Mouse (Mus musculus) thymus, postnatal 14 days (tissue): ENCODE results near the gene Hdac11.

Experiments used
- DNase-seq: peaks from one replicate; pipeline ENCODE4 v3.0.0; 2021

Hdac11 gene

GRCm38 (mm10) chr6:91171396-91171895 lies 15.0 kb downstream of the Hdac11 start:
- DNase-seq, result no peak

- DNase-seq, result no peak
Measured at GRCm38 (mm10) chr6:91172381-91172780, 15.9 kb downstream of the Hdac11 start.

DNA sequence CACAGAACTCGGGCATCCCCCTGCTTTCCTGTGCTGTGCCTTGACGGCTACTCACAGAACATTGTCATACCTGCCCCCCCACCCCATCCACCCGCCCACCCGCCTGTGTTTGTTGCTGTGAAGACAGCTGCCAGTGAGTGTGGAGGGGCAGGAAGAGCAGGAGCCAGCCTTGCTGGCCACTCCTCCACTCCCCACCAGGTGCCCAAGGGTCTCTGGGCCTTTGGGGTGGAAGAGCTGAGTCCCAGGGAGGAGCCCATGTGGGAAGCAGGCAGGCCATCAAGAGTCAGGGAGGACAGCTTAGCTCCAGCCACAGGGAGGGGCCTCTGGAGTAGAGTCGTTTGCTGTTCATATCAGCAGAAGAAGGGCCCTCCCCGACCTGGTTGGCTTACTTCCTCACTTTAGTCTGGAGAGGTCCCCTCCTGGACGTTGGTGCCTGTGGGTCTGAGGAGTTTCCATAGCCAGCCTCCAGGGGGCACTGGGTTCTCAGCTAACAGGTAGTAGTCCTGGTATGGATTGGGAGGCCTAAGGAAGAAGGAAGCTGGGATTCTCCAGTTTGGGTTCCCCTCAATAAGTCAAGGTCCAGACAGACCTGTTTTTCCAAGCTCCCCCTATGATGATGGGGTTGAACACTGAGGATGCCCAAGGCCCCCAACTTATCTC lies 16.9 kb downstream of the Hdac11 start:
- DNase-seq, result peak; percentile 33

- DNase-seq, result no peak
Measured at GRCm38 (mm10) chr6:91174211-91174610, 17.7 kb downstream of the Hdac11 start.

- DNase-seq, result no peak
Measured at GRCm38 (mm10) chr6:91180767-91181171, 24.3 kb downstream of the Hdac11 start.

DNA sequence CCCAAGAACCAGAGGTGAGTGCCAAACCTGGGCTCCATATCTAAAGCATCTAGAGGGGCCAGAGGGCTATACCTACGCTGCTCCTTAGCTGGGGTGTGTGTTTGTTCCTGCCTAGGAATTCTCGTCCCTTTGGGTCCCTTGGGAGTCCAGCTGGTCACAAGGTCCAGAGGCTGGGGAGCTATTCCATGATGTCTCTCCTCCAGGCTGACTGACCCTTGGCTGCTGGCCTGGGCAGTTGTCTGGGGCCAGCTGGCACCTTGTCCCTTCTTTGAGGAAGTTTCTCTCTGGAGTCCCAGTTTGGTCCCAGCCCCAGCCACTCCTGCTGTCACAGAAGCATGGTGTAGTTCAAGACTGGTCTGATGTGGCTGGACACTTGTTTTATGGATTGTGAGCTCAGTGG lies 24.9 kb downstream of the Hdac11 start:
- no peak for DNase-seq

DNA sequence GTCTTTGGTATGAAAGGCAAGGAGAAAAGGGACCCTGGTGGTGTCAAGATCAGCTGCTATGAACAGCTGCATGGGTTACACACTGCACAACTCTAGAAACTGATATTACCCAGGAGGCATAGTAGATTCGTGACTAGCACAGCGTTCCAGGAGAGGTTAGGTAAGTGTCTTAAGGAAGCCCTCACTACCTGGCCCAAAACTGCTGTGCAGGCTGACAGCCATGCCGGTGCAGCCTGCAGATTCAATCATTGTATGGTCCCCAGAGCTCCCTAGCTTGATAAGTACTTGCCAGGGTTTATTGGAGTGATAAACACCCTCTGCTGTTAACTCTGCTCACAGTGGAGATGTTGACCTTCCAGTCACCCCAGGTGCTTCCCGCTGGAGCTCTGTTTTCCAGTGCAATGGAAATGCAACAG lies 25.6 kb downstream of the Hdac11 start:
- DNase-seq, result no peak

GRCm38 (mm10) chr6:91183041-91183440 lies 26.6 kb downstream of the Hdac11 start:
- no peak for DNase-seq

GRCm38 (mm10) chr6:91183980-91184379 lies 27.5 kb downstream of the Hdac11 start:
- DNase-seq, result no peak

GRCm38 (mm10) chr6:91184776-91185175 lies 28.3 kb downstream of the Hdac11 start:
- DNase-seq, result no peak

- no peak for DNase-seq
Measured at GRCm38 (mm10) chr6:91185502-91185901, 29.0 kb downstream of the Hdac11 start.

DNA sequence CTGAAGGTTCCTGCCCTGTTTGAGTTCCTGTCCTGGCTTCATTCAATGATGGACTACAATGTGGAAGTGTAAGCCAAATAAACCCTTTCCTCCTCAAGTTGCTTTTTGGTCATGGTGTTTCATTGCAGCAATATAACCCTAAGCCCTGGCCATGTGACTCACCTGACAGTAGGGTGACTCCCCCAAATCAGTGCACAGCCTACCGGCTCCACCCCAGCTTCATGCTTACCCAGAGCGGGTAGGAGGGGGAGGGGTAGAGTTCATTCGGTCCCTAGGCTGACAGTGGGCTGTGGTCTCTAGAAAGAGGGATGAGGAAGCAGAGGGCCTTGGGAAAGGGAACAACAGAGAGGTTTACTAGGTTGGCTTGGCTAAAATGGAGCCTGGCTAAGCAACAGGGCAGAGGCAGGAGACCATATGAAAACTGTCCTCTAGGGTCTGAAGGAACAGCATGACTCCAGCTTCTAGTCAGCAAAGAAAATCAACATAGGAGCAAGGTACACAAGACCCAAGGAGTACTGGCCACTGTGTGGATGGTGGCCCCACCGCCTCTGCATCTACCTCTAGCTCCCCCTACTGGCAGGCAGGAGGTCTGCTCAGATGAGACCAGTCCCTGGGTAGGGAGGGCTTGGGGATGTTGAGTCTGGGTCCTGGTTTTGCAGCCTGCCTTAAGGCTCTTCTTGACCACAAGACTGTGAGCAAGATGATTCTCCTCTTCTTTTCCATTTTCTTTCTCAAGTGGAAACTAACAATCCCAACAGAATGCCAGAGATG lies 29.9 kb downstream of the Hdac11 start:
- DNase-seq, result peak; percentile 51

- DNase-seq, result no peak
Measured at GRCm38 (mm10) chr6:91186934-91187333, 30.5 kb downstream of the Hdac11 start.

DNA sequence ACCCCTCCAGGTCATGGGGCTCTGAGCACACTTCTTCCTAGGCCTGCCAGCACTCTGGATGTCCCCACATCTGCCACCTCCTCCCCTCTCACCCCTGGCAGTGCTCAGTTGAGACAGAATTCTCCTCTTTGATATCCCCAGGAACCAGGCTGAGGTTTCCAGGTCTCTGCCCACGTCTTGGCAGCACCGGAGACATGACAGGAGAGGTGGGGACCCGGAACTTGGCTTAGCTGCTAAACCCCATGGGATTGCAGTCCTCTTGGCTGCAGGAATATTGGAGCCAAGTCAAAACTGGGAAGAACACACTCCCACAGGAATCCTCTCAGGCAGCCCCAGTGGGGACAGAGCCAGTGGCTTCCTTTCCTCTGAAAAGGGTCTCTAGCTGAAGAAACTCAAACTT lies 31.4 kb downstream of the Hdac11 start:
- no peak for DNase-seq

DNA sequence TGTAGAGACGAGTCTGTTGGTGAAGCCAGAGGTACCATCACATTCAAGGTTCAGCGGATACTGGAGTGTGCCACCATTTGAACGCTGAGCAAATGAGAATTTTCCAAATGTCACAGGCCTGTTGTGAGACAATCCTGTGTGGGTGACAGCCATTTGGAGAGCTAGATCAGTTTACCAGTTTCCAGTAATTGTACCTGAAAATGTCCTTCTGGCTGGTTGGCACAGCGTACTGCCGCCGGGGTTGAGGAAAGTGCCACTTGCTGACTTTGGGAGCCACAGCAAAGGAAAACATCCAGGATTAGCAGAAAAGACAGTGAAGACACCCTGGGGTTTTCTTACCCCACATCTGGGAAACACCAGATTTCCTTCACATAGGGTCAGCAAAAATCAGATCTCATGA lies 33.5 kb downstream of the Hdac11 start:
- no peak for DNase-seq

DNA sequence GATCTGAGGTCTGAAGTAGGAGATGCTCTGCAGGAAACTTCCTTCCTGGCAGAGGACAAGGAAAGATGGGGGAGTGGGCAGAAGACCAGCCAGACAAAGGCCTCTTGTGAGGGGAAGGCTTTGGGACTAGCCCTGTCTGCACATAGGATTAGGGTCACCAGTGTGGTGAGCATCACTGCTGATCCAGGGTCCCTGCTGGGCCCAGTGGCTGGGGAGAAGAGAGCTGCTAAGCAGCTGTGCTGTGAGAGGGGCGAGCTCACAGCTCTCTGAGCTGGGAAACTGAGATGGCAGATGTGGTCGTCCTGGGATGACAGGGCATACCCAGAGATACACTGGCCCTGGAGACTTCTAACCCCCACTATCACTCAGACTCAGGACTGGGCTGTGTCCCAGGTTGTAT lies 35.0 kb downstream of the Hdac11 start:
- DNase-seq, result no peak

- DNase-seq, result no peak
Measured at GRCm38 (mm10) chr6:91192421-91192820, 36.0 kb downstream of the Hdac11 start.

DNA sequence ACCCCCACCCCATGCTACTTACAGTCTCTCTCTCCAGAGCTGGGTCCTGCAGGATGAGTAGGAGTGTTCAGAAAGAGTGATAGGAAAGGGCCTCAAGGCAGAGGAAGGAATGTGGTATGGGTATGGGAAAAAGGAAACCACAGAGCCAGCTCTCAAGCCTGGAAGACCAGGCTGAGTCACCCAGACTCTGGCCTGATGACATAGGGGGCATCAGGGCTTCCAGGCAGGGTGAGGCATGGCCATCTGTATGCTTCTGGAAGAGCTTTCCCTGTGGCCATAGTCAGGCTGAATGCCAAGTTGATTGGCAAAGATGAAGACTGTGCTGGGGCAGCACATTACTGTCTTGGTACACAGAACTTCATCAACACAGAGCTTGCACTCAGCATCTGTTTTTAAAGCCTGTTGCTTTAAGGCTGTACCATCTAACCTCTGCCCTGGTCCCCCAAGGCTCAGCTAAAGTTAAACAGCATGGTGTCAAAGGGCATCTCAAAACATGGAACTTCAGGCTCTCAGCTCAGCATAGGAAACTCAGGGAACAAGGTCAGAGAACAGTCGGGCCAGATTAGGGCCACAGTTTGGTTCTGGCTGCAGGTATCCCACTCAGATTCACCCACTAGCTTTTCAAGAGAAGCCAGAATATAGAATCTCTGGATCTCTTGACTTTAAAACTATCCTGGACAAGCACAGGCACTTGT lies 36.5 kb downstream of the Hdac11 start:
- DNase-seq, result no peak

- no peak for DNase-seq
Measured at GRCm38 (mm10) chr6:91198456-91198855, 42.0 kb downstream of the Hdac11 start.

DNA sequence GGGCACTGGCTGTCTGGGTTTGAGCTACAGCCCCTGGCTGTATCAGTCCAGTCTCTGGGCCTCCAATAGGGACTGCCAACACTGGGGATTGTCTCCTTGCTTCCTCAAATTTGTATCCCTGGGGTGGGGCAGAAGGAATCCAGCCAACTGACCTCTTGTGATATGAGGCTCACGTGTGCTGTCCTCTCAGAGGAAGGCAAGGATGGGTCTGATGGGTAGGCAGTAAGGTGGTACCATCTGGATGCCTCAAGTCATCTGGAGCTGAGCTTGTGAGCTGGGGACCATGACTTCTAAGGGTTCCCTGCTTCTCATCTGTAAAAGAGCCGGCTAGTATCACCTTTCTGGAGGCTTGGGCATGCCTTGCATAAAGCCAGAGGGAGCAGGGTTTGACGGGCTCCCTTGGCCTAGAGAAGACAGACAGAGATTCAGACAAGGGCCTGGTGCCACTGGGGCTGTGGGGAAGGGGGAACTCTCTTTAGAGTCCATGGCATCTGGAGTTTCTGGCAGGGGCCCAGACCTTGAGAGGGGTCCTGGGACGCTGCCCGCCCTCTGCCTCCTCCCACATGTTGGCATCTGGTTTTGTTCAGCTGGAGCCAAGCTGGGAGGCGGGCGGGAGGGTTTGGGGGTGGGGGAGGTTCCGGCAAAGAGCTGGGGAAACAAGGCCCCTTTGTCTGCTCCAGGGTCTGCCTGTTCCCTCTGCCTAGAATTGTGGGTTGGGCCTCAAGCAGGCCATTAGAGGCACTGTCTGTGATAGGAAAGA lies 44.1 kb downstream of the Hdac11 start:
- DNase-seq, result no peak

- DNase-seq, result no peak
Measured at GRCm38 (mm10) chr6:91201881-91202341, 45.4 kb downstream of the Hdac11 start.

- no peak for DNase-seq
Measured at GRCm38 (mm10) chr6:91202571-91202970, 46.1 kb downstream of the Hdac11 start.

DNA sequence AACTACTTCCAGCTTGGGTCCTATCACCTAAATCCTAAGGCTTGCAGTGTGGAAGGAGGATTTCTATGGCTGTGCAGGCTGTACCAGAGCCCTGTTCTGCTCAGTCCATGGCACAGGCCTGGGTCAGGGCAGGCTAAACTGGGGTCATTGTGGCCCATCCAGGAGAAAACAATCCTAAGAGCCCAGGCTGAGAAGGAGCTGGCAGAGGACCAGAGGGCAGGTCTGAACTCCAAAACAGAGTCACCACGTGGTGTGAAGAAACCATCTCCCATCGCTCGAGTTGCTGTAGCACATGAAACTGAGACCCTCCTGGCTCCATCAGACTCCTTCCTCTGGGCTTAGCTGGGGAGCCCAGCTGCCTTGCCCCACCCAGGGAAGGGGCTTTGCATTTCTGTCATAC lies 48.9 kb downstream of the Hdac11 start:
- DNase-seq, result no peak
